Mouse (Mus musculus): ENCODE measurements around the gene Sec13. TPM values are rescaled to one million over a fixed set of nuclear protein-coding genes. Genes with fewer than 3 reads are reported as not detected.
A peak's percentile ranks its signal among the peaks of the same experiment; 100 is the strongest.
"Not testable (repeated sequence)": the region's sequence is repeated elsewhere in the genome, so short reads cannot be mapped to it uniquely, and the experiment has no call there.

Gene Sec13
- total RNA-seq (2022): 10 to 100 TPM; 67.9 to 80.9 (median 77.0) TPM

DNA sequence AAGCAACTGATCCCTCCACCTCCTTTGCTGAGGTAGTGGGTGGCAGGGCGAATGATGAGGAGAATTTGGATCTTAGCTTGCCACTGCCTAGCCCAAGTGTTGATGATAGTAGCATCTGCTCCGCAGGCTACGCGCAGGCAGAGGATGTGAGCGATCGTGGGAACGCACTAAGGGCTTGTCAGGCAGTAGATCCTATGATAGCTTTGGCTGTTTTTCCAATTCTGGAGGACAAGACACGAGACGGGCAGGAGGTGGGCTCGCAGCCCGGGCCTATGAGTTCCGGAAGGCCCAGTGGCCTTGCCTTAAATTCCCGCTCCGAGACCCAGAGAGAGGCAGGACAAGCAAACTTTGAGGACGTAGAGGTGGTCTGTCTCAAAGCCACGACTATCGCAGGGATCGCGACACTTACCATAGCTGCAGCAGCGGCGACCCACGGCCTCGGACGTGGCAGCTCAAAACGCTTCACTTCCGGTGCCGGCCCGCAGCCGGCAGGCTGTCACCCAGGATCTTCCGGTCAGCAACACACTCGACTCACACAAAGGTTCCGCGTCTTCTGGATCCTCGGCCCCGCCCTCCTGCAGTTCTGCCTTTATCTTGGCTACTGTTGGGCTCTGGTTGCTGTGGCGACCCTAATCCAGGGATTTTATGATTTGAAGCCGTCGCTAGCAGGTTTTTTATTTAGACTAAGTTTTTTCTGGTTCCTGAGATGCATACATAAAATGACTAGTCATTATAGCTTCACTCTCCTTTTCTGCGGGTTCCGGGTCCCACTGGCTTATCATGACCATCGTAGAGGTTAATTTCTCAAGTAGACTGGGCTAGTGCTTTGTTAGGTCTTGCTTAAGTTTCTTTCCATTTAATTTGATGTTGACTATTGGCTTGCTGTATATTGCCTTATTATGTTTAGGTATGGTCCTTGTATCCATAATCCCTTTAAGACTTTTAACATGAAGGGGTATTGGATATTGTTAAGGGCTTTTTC lies at the start of gene Sec13:
Gene Sec13 (minus strand): TSS at position 508 of the 982 bp plus-strand sequence.
- peak; percentile 68 to 87 for DNase-seq (ENCODE audit: low spot score in 2 of 2)

DNA sequence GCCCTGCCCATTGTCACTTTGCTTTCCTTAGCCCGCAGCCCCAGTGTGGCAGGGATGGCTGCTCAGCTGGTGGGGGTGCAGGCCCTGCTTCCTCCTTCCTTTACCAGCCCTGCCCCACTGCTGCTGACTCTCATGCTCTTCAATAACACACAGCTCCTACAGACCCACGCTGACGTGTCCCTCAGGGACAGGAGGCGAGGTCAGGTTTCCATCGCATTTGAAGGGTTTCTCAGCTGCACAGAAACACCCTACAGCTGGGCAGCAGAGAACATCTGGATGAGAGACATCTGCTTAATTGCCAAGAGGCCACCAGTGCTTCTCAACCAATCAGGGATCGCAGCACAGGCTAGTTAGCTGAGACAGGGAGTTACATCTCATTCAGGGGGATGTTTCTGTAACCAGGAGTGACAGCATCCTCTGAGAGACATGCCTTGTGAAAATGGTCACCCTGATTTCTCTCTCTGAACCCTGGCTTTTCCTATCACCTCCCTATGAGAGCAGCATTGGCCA lies 47.0 kb upstream of the Sec13 start:
- DNase-seq (ENCODE audit: low spot score in 2 of 2): no peak

DNA sequence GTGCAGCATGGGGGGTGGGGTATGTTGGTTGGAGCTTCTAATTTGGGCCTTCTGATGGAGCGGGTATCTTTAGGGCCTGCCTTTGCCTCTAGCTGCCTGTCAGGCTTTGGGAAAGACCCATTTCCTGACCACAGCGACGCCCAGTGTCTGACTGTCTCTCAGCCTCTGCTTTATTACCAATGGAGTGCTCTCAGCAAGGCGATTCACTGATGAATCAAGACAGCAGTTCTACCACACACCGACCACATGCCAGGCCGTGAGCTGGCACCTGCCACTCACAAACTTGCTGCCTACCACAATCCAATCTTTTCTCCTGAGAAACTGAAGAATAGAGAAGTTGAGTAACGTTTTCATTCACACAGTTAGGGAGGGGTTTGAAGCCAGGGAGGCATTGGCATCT lies 45.1 kb upstream of the Sec13 start:
- DNase-seq (ENCODE audit: low spot score in 2 of 2): no peak

DNA sequence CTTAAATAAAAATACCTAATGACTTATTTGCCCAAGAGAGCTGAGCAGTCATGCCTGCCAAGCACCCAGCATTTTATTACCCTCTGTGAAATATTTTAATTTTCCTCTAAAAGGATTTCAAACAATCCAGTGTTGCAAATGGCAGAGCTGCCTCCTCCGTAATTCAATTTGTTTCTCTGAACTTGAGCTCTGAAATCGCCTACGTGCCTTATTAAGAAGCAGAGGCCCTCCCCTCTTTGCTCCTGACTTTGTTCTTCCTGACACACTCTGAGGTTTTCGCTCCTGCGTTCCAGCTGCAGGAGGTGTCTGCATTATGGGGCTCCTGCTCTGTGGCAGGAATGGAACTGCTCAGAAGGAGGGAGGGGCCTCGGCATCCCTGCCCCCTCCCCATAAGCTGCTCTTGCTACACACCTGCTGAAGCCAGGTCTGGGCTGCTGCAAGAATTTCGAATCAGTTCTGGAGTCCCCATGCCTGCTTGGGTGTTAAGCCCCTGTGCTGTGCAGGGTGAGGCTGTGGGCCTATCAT lies 37.7 kb upstream of the Sec13 start:
- DNase-seq (ENCODE audit: low spot score in 2 of 2): no peak

DNA sequence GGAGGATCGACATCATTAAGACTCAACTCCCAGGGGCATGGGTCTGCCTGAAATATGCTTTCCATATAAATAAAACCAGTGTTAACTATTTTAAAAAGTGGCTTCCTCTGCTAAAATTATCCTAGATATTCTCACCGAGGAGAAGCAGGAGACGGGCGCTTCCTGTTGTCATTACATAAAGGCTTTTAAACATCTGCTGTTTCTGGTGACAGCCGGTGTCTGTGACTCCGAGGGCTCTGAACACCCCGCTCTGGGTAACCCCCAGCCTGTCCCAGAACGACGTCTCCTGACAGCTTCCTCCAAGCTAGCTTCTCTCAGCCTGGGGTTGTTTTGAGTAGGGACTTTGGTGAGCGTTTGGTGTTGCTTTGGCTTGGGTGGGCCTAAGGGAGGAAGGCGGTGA lies 28.3 kb upstream of the Sec13 start:
- DNase-seq (ENCODE audit: low spot score in 2 of 2): peak in 1 of 2 experiments; percentile 34

DNA sequence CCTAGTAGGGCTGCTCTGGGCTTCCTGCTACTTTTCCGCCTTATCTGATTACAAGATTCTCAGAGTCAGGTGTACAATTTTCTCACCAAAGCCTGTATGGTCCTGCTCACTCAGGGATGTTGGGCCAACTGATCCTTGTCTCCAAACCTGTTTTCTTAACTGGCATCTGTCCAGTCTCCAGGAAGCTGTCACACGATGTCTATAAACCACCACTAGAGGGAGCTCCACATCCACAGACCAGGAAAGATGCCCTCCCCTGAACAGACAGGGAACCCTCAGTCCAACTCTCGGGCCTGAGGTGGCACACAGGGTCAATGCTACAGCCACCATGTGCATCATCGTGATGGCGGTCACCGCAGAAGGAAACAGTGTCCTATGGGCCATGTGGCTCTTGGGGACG lies 21.1 kb upstream of the Sec13 start:
- DNase-seq (ENCODE audit: low spot score in 2 of 2): peak in 1 of 2 experiments; percentile 56

DNA sequence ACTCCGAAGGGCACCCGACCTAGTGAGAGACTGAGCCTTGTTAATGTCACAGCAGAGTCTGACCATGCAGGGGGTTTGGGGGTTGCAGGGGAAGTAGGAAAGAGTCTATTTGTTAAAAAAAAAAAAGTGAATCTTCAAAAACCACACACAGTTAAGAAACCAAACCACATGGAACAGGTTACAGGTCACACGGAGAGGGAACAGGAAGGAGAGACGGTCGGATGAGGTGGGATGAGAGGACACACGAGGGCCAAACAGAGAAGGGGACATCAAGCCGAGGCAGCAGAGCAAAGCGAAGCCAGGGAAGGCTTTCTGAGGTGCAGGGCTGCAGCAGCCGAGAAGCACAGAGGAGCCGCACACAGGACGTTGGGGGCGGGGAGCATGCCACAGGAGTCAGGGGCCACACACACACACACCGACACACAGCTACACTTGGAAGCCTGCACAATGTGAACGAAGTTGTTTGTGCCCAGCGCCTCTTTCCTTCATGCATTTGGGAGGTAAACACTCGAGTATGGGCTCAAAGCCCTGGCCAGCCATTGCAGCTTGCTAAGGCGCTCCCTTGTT lies 8.7 kb upstream of the Sec13 start:
- no peak for DNase-seq (ENCODE audit: low spot score in 2 of 2)

DNA sequence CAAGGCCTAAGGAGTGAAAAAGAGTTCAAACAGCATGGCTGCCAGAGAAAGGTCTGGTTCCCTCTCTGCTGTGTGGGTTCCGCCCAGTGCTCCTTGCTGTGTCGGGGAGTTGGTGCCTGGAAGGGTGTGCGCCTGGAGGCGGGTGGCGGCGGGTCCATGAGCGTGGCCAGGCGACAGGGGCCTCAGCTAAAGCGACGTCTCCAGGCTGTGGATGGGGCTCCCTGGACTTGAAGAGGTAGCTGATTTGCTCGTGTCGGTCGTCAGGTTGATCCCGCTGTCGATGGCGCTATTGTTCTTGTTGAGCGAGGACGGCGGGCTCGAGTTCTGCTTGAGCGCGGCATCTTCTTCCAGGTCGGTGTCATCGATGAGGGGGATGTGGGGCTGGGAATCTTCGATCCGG lies 7.8 kb upstream of the Sec13 start:
- DNase-seq (ENCODE audit: low spot score in 2 of 2): no peak

DNA sequence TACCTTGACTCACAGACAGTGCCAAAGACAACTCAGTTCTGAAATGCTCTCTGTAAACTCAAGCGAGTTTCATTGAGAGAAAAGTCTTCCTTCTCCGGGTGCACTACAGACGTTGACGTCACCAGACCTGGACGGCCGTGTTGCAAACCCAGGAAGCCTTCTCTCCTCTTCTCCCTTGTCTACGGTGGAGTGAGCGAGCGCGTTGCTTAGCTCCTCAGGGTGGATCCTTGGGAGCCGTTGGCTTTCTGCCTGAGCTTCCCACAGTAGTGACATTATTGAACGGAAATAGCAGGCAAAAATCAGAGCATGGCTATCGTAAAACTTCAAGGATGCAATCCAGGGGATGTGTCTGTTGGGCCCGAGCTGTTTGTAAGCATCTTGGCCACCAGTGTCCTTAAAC lies 6.7 kb upstream of the Sec13 start:
- no peak for DNase-seq (ENCODE audit: low spot score in 2 of 2)

DNA sequence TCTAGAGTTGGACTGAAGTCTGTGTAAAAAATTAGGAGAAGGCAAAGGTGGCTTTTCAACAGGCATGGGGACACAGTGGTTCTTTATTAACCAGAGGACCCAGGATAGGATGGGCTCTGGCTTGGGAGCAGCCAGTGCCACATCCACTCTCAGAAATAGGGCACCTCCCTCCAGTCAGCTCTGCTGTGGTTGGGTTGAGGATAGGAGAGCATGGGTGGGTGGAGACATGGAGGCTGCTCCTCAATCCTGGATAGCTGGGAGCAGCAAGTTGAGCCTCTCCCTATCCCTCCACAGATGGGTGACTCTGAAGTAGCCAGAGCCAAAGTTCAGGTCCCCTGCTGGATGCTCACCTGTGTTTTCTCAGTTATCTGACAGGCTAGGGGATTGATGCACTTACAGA lies 4.6 kb upstream of the Sec13 start:
- no peak for DNase-seq (ENCODE audit: low spot score in 2 of 2)

DNA sequence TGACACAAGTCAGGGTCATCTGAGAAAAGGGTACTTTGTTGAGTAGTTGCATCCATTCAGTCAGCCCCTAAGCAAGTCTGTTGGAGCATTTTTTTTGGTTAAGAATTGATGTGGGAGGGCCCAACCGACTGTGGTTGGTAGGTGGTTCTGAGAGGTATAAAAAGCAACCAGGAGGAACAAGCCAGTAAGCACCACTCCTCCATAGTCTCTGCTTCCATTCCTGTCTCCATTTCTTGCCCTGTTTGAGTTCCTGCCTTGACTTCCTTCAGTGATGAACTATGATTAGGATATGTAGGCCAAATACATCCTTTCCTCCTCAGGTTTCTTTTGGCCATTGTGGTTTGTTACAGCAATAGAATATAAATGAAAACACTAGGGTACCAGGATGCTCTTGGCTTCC lies 2.6 kb upstream of the Sec13 start:
- no peak for DNase-seq (ENCODE audit: low spot score in 2 of 2)

DNA sequence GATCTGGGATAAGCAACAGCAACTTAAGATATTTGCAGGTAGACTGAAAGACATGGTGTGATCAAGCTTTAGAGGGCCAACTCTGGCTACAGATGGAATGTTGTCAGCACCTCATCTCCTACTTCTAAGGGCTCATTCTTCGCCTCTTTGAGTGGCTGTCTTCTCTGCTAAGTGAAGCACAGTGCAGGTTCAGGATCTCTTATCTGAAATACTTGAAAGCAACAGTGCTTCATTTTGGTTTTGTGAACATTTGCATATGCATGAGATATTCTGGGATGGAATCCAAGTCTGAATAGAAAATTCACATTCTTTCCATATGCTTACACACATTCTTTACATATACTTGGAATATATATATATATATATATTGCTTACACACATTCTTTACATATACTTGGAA lies 1.8 kb upstream of the Sec13 start:
- DNase-seq (ENCODE audit: low spot score in 2 of 2): no peak

DNA sequence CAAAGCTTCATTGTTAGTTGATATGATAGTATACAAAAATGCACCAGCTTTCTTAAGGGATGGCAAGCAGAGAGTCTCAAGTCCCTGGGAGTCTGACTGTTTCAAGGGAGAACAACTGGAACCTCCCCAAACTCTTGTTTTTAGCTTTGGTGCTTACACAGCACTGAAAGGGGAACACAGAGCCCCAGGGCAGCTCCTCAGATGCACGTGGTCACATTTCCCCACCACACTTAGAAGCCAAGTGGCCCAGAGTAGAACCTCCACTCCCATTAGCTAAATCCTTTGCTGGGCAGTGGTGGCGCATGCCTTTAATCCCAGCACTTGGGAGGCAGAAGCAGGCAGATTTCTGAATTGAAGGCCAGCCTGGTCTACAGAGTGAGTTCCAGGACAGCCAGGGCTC lies 882 bp upstream of the Sec13 start:
- DNase-seq (ENCODE audit: low spot score in 2 of 2): no peak

DNA sequence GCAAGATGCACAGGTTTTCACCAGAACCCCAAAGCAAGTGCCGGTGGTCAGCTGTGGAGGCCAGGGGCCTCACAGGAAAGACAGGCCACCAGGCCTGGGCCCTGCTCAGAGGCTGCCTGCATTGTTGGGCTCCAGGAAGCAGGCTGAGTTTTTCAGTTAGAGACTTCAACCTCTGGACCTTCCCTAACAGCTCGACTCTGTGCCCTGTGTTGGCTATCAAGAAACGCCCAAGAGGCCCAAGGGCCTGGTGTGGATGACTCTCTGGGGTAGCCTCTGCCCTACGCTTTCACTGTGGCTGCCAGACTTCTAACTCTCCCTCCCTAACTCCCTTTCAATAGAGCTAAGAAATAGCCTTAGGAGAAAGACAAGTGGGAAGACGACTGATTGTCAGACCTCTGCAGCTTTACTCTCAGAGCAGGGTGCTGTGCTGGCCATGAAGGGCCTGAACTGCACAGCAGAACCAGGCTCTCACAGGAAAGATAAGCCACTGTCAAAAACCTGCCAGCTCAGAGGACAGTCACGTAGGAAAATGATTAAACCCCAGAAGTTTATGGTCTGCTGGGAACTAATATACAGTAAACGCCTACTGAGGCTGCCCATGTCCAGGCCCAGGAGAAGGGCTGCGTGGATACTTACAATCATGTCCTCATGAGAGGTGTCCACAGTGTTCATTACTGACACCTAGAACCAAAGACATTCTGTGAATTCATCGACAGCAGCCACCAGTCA lies 3.1 kb downstream of the Sec13 start:
- DNase-seq (ENCODE audit: low spot score in 2 of 2): no peak

DNA sequence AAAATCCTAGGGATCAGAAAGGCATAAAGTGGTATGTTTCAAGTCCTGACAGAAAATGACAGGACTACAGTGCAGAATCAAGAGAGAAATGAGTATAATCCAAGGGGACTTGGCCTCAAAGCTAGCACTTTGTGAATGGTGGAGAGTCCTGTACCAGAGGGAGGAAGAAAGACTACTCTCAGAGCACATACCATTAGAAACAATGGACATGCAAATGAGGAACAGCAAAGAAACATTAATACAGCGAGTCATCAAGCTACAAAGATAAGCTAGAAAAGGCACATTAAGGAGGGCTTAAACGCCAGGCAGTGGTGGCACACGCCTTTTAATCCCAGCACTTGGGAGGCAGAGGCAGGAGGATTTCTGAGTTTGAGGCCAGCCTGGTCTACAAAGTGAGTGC lies 9.2 kb downstream of the Sec13 start:
- no peak for DNase-seq (ENCODE audit: low spot score in 2 of 2)

DNA sequence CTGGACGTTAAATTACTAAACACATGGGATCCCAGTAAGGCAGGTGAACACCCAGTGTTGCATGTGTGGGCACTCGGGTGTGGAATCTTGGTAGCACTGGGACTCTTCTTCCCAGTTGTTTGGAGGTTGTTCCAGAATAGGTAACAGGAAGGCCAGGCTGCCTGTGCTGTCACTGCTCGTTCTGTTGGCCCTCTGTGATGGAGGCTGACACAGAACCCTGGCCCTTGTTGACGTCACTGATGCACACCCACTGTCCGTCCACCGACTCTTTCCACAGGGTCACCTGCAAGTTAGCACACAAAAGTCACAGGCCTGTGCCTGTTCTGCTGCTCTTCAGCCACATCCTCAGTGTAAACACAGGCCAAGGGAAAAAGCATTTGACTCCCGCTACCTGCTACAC lies 12.4 kb downstream of the Sec13 start:
- no peak for DNase-seq (ENCODE audit: low spot score in 2 of 2)

DNA sequence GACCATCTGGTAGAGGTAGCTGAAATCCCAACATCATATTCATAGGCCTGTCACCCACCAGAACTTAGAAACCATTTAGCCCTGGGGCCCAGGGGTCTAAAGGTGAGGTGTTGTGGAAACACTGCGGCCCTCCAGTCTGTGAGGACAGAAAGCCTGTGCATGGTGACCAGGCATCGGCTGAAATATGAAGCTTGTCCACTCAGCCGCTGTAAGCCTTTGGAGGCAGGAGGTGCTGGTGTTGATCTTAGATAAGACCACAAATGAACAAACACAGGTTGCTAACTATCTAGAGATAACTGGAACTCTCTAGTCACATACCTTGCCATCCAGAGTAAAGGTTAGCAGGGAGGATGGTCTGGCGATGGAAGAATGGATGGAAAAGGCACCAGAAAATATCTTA lies 19.5 kb downstream of the Sec13 start:
- no peak for DNase-seq (ENCODE audit: low spot score in 2 of 2)

DNA sequence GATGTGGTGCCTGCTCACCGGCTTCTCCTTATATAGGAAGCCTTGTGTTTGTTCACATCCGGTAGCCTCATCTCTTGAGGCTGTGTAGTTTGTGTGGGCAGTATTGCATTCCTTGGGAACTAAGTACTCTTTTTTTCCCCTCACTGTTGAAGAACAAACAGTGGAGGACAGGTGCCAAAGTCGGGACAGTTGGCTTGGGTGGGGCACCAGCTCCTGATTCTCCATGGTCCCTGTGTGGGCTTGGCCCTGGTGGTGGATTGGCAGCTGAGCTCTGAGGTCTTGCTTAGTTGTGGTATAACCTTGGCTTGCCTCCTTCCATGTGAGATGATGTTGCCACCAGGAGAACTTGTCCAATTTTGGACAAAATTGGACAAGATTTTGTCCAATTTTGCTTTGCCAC lies 20.7 kb downstream of the Sec13 start, which contains the start of gene Ghrl:
Gene Ghrl (minus strand): TSS at position 3 of the 400 bp plus-strand sequence.
- no peak for DNase-seq (ENCODE audit: low spot score in 2 of 2)

DNA sequence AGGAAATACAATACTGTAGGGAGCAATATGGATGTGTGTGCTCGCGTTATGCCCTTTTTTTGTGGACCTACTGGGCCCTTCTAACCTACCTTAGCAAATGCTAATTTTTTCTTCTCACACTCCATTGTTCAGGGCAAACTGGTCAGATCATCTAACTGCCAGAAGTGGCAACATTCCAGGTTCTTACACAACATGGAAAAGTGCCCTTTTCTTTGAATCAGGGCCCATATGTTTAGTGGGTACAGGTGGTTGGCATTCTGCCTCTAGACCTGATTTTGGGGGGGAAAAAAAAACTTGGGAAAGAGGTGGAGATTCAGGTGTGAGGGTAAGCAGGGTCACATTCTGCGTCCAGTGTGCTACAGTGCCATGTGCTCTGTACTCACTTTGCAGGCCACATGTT lies 23.0 kb downstream of the Sec13 start:
- no peak for DNase-seq (ENCODE audit: low spot score in 2 of 2)

DNA sequence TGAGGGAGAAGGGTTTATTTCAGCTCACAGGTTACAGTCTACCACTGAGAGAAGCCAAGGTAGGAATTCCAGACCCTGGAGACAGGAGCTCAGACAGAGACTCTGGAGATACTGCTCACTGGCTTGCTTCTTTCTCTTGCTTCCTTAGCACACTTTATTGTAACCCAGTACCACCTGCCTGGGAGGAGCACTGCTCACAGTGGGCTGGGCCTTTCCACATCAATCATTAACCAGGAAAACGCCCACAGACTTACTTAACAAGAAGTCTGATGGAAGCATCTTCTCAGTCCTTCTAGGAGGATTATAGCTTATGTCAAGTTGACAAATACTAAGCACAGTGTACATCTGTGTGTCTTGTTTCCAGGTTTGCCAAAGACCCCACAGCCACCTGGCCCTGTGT lies 25.7 kb downstream of the Sec13 start:
- DNase-seq (ENCODE audit: low spot score in 2 of 2): no peak

DNA sequence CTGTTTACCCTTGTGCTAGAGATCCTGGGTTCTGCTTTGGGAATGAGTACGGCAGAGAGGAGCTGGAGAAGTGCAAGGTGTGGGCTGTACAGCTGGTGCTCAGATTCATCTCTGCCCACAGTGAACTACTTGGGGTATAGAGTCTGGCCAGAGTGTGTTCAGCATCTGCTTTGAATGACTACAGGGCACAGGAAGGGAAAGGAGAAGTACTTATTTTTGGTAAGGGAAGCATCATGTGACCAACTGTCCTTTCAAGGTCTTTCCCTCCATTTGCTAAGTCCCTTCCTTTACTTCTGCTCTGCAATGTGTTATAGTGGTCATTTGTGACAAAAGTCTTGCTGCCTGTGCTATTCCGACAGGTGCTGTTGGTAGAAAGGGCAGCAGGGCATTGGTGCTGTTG lies 26.3 kb downstream of the Sec13 start:
- no peak for DNase-seq (ENCODE audit: low spot score in 2 of 2)

DNA sequence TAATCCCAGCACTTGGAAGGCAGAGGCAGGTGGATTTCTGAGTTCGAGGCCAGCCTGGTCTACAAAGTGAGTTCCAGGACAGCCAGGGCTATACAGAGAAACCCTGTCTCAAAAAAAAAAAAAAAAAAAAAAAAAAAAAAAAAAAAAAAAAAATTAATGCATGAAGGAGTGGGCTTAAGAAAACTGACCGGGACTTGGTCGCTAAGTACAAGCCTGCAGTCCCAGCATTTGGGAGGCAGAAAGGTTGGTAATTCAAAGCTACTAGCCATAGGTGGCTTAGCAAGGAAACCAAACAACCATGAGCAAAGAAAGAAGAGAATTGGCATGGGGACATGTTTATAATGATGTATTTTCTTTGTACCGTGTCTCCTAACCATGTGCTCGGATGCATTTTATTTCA lies 27.2 kb downstream of the Sec13 start:
- not testable (repeated sequence) for DNase-seq (ENCODE audit: low spot score in 2 of 2)
